Mouse (Mus musculus) stomach, postnatal 0 days (tissue): ENCODE data around the gene Oprd1.

Source experiments
- CTCF ChIP-seq: IDR thresholded peaks from 2 replicates; pipeline ENCODE4 v1.5.1; 2016; ENCODE audit warnings: antibody characterized with exemption, low read depth, mild to moderate bottlenecking, moderate library complexity
- EP300 ChIP-seq: optimal IDR thresholded peaks from 2 replicates; pipeline ENCODE3; 2016; ENCODE audit warnings: antibody characterized with exemption

GRCm38 (mm10) chr4:132131116-132131515 lies 13.2 kb downstream of the Oprd1 start:
- TF ChIP-seq EP300 (no peak), CTCF (no peak)
